Mouse (Mus musculus) liver, embryonic 15.5 days (tissue): Measurements from ENCODE around the gene Gpr146. TPM values are rescaled to one million over a fixed set of nuclear protein-coding genes. Genes with fewer than 3 reads are reported as not detected.
A peak's percentile ranks its signal among the peaks of the same experiment; 100 is the strongest.

ENCODE experiments used
- ATAC-seq: fragments of 200-750 bp; cut with Nextera tagmentation; 2 replicates; pipeline ENCODE4 v1.8.0; 2017; ENCODE audit warnings: moderate number of reproducible peaks, mild to moderate bottlenecking, moderate library complexity; ENCODE audit not compliant: insufficient read depth
- H3K27ac ChIP-seq: fragments of 300-500 bp; sonication (generic); replicated peaks from 2 replicates; pipeline ENCODE4 v1.5.1; 2015; ENCODE audit warnings: mild to moderate bottlenecking, inconsistent platforms
- H3K27me3 ChIP-seq: fragments of 300-500 bp; sonication (generic); 2 replicates; pipeline ENCODE4 v1.6.1; 2015; ENCODE audit warnings: mild to moderate bottlenecking, inconsistent platforms
- H3K36me3 ChIP-seq: fragments of 300-500 bp; sonication (generic); replicated peaks from 2 replicates; pipeline ENCODE4 v1.6.1; 2015; ENCODE audit warnings: moderate library complexity, mild to moderate bottlenecking, inconsistent platforms
- H3K4me1 ChIP-seq: fragments of 300-500 bp; sonication (generic); replicated peaks from 2 replicates; pipeline ENCODE4 v1.6.1; 2015; ENCODE audit warnings: inconsistent platforms
- H3K4me2 ChIP-seq: fragments of 300-500 bp; sonication (generic); 2 replicates; pipeline ENCODE4 v1.6.1; 2015; ENCODE audit warnings: moderate library complexity, mild to moderate bottlenecking, inconsistent platforms
- H3K4me3 ChIP-seq: fragments of 300-500 bp; sonication (generic); replicated peaks from 2 replicates; pipeline ENCODE4 v1.5.1; 2015; ENCODE audit warnings: mild to moderate bottlenecking, inconsistent platforms
- H3K9ac ChIP-seq: fragments of 300-500 bp; sonication (generic); 2 replicates; pipeline ENCODE4 v1.6.1; 2015; ENCODE audit warnings: moderate library complexity, mild to moderate bottlenecking, inconsistent platforms
- H3K9me3 ChIP-seq: fragments of 300-500 bp; sonication (generic); replicated peaks from 2 replicates; pipeline ENCODE4 v1.6.1; 2016; ENCODE audit warnings: inconsistent platforms
- WGBS: fragments of 180-500 bp; shearing (Covaris S2); methylation state at CpG from one replicate; pipeline ENCODE4 v1.1.7; 2015; ENCODE audit warnings: mixed read lengths; ENCODE audit not compliant: insufficient replicate concordance; 5-methylcytosine and 5-hydroxymethylcytosine counted together
- polyA plus RNA-seq: library from polyadenylated mRNA; unstranded; fragments of >200 nt; fragmentation: Nextera tagmentation; extraction: Ambion mirVana; gene quantifications from 2 replicates; pipeline ENCODE4 v1.2.1, GENCODE M21; 2015

Gene Gpr146
- polyA plus RNA-seq, 1 experiment from 2014 or later = 25.0 TPM

DNA sequence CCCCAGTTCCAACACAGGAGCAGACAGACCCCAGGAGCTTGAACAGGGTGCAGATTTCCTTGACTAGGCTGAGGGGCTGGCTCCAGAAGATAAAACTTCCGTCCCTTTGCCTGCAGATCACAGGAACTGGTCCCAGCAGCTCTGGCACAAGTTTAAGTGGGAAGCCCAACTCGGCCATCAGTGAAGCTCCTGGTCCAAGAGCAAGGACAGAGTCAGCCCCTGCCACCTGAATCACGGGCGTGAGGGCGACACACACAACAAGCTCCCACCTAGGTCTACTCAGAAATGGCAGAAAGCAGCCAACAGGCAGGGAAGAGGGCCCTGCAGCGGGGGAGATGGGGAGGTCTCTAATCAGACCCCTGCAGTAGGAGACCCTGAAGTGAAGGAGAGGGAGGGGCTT, 7.2 kb upstream of the Gpr146 start:
- Histone ChIP-seq H3K27me3 (no peaks in the 10 kb centered on the region), H3K9me3 (no peaks in the 10 kb centered on the region), H3K36me3 (no peaks in the 10 kb centered on the region), H3K4me2 (peak overlapping the region; percentile 96), H3K9ac (no peak overlapping the region), H3K27ac (peak overlapping the region; percentile 92), H3K4me1 (peaks cover 96% of the 10 kb centered on the region), H3K4me3 (0 out of 2 replicates have a peak overlapping the region, but pooled peaks have one; percentile 0)
- 74% methylated on average over 6 of the region's 6 CpGs for WGBS
- no peak for ATAC-seq

DNA sequence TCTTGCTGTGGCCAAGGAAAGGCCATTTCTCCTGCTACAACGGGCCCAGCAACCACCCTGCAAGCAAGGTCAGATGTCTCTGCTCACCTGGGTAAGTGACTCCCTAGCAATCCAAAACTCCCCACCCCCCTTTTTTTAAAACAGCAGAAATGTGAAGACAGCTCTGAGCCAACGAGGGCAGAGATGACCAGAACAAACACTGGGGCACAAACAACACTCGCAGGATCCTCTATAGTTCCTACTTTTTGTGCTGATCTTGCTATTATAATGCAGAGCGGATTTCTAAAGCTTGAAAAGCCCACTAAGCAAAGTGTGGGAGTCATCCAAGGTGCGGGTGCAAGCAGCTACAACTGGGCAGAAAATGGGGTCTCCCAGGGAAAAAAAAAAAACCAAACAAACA, 6.4 kb upstream of the Gpr146 start:
- Histone ChIP-seq H3K9me3 (no peaks in the 10 kb centered on the region), H3K36me3 (no peaks in the 10 kb centered on the region), H3K27me3 (no peaks in the 10 kb centered on the region), H3K27ac (peak overlapping the region; percentile 92), H3K4me3 (peak overlapping the region; percentile 73), H3K9ac (peak overlapping the region; percentile 94), H3K4me2 (peak overlapping the region; percentile 96), H3K4me1 (peaks cover 98% of the 10 kb centered on the region)
- ATAC-seq = no peak
- 63% methylated on average over 5 of the region's 5 CpGs for WGBS

DNA sequence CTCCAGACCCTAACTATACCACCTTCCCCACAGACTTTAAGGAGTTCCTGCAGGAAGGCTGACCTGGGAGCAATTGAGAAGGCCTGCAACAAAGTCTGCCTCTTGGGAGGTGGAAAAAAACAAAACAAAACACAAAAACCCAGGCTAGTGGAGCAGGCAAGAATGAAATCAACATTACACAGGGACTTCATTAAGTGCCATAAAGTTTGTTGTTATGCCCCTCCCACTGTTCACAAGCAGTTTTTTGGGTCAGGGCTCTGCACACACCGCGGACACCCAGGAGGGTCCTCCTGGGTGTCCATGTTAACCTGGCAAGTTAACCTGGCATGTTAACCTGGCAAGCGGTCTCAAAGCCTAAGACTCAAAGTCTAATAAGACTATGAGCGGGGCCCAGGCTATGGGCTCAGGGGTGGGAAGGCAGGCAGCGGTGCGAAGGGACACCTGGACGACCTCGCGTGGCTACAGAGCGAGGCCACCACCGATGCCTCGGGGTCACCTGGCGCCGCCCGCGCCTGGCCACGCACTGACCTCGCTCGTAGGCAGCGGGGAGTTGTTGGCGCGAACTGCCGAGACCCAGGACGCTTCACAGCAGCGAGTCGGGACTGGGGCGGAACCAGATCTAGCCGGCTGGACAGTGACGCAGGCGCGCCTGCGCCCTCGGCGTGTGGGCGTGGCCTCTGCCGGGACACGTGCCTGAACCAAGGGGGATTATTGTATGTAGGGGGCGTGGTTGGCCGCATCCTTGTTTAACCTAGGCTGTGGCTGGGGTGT, 5.7 kb upstream of the Gpr146 start:
- no peaks in the 10 kb centered on the region for H3K36me3 ChIP-seq
- H3K9ac ChIP-seq = peak overlapping the region; percentile 94
- peaks cover 98% of the 10 kb centered on the region for H3K4me1 ChIP-seq
- peak overlapping the region; percentile 73 for H3K4me3 ChIP-seq
- peak; percentile 82 for ATAC-seq
- no peaks in the 10 kb centered on the region for H3K27me3 ChIP-seq
- H3K27ac ChIP-seq = peak overlapping the region; percentile 92
- WGBS = 1% methylated on average over 39 of the region's 39 CpGs
- H3K4me2 ChIP-seq = peak overlapping the region; percentile 96
- H3K9me3 ChIP-seq = no peaks in the 10 kb centered on the region

GRCm38 (mm10) chr5:139373126-139373525, 4.4 kb upstream of the Gpr146 start:
- Histone ChIP-seq H3K4me3 (no peak overlapping the region), H3K9me3 (no peaks in the 10 kb centered on the region), H3K27ac (peak overlapping the region; percentile 92), H3K4me1 (peaks cover 98% of the 10 kb centered on the region), H3K27me3 (no peaks in the 10 kb centered on the region), H3K4me2 (no peak overlapping the region), H3K9ac (no peak overlapping the region), H3K36me3 (no peaks in the 10 kb centered on the region)
- 55% methylated on average over 3 of the region's 3 CpGs for WGBS
- no peak for ATAC-seq

- no peak overlapping the region for H3K4me3 ChIP-seq
- no peak overlapping the region for H3K27ac ChIP-seq
- no peaks in the 10 kb centered on the region for H3K9me3 ChIP-seq
- no peak overlapping the region for H3K4me2 ChIP-seq
- WGBS = 40% methylated on average over 6 of the region's 6 CpGs
- no peak overlapping the region for H3K9ac ChIP-seq
- no peaks in the 10 kb centered on the region for H3K36me3 ChIP-seq
- no peak for ATAC-seq
- peaks cover 98% of the 10 kb centered on the region for H3K4me1 ChIP-seq
- H3K27me3 ChIP-seq = no peaks in the 10 kb centered on the region
These were observed 3.5 kb upstream of the Gpr146 start for GRCm38 (mm10) chr5:139373889-139374444.

- no peak for ATAC-seq
- H3K4me2 ChIP-seq = no peak overlapping the region
- H3K4me3 ChIP-seq = no peak overlapping the region
- H3K36me3 ChIP-seq = no peaks in the 10 kb centered on the region
- H3K9me3 ChIP-seq = no peaks in the 10 kb centered on the region
- WGBS = 68% methylated on average over 2 of the region's 2 CpGs
- no peak overlapping the region; the same call in 1 of the 2 replicates for H3K27ac ChIP-seq
- no peak overlapping the region for H3K9ac ChIP-seq
- H3K4me1 ChIP-seq = peaks cover 99% of the 10 kb centered on the region
- no peaks in the 10 kb centered on the region for H3K27me3 ChIP-seq
These were observed 2.7 kb upstream of the Gpr146 start for GRCm38 (mm10) chr5:139374841-139375240.

- H3K4me1 ChIP-seq = peaks cover 92% of the 10 kb centered on the region
- WGBS = 55% methylated on average over 7 of the region's 7 CpGs
- H3K9me3 ChIP-seq = no peaks in the 10 kb centered on the region
- peak overlapping the region; percentile 47; the same call in 1 of the 2 replicates for H3K4me2 ChIP-seq
- no peak for ATAC-seq
- no peaks in the 10 kb centered on the region for H3K27me3 ChIP-seq
- peak overlapping the region; percentile 21; the same call in 1 of the 2 replicates for H3K9ac ChIP-seq
- H3K4me3 ChIP-seq = no peak overlapping the region; the same call in 1 of the 2 replicates
- H3K27ac ChIP-seq = peak overlapping the region; percentile 100
- no peaks in the 10 kb centered on the region for H3K36me3 ChIP-seq
These were observed 717 bp downstream of the Gpr146 start for GRCm38 (mm10) chr5:139378271-139378556.

- 15% methylated on average over 21 of the region's 21 CpGs for WGBS
- H3K36me3 ChIP-seq = peaks cover 3% of the 10 kb centered on the region; the same call in 1 of the 2 replicates
- peaks cover 92% of the 10 kb centered on the region for H3K4me1 ChIP-seq
- H3K27me3 ChIP-seq = no peaks in the 10 kb centered on the region
- peak overlapping the region; percentile 100 for H3K27ac ChIP-seq
- H3K9me3 ChIP-seq = no peaks in the 10 kb centered on the region
- no peak for ATAC-seq
- peak overlapping the region; percentile 91 for H3K4me3 ChIP-seq
- H3K9ac ChIP-seq = peak overlapping the region; percentile 90
- H3K4me2 ChIP-seq = peak overlapping the region; percentile 94
These were observed 1.6 kb downstream of the Gpr146 start for GRCm38 (mm10) chr5:139378986-139379629.

- Histone ChIP-seq H3K9ac (peak overlapping the region; percentile 90), H3K4me3 (peak overlapping the region; percentile 91), H3K36me3 (peaks cover 10% of the 10 kb centered on the region), H3K27ac (peak overlapping the region; percentile 100), H3K27me3 (no peaks in the 10 kb centered on the region), H3K4me1 (peaks cover 92% of the 10 kb centered on the region), H3K4me2 (peak overlapping the region; percentile 94), H3K9me3 (no peaks in the 10 kb centered on the region)
- WGBS = 5% methylated on average over 8 of the region's 8 CpGs
- ATAC-seq = peak; percentile 1; the same call in 1 of the 2 replicates
These were observed 2.4 kb downstream of the Gpr146 start for GRCm38 (mm10) chr5:139379771-139380384.

DNA sequence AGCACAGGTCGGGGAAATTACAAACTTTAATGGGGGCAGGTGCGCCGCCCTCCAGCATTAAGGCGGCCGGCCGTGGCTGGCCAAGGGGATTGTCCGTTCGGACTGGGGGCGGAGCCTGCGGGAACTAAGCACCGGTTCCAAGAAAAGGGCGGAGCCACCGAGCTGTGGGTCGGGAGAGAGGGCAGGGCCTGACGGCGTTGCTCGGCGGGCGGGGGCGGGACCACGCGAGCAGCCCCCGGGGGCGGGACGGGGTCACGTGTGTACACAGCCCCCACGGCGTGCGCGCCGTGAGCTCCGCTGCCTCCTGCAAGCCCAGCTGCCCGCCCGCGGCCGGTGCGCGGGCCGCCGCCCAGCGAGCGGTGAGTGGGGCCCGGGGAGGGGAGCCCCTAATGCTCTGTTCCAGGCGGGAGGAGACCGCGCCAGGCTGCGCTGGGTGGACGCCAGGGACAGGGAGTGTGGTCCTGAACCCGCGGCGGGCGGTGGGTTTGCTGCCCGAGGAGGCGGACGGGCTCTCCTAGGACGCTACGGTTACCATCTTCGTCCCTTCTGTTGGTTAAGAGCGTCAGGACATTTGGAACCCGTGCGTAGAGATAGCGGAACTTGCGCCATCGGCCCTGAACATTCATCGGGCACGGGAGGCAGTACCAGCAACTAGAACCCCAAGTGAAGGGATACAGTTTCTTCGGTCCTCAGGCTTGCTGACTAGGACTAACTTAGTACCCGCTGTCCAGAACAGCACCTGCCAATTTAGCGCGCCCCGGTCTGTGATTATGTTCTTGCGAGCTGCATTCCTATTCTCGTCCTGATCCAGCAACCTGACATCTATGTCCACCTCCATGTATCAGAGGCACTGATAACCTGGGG, 3.1 kb downstream of the Gpr146 start:
- ATAC-seq = peak; percentile 71
- Histone ChIP-seq H3K4me1 (peaks cover 92% of the 10 kb centered on the region), H3K27ac (peak overlapping the region; percentile 100), H3K9ac (peak overlapping the region; percentile 90), H3K4me3 (peak overlapping the region; percentile 91), H3K27me3 (no peaks in the 10 kb centered on the region), H3K36me3 (peaks cover 17% of the 10 kb centered on the region), H3K4me2 (peak overlapping the region; percentile 94), H3K9me3 (no peaks in the 10 kb centered on the region)
- under 1% methylated on average over 73 of the region's 73 CpGs for WGBS
